Mouse (Mus musculus) heart, embryonic 13.5 days (tissue): Measurements from ENCODE around the gene Malrd1. TPM values are rescaled to one million over a fixed set of nuclear protein-coding genes. Genes with fewer than 3 reads are reported as not detected.

ENCODE experiments used
- ATAC-seq: fragments of 200-750 bp; cut with Nextera tagmentation; 2 replicates; pipeline ENCODE4 v1.8.0; 2017; ENCODE audit warnings: moderate TSS enrichment; ENCODE audit not compliant: insufficient number of reproducible peaks, low FRiP score, low TSS enrichment; ENCODE audit errors: extremely low read depth
- H3K27ac ChIP-seq: fragments of 300-500 bp; sonication (generic); replicated peaks from 2 replicates; pipeline ENCODE4 v1.5.1; 2015; ENCODE audit warnings: moderate library complexity, mild to moderate bottlenecking, inconsistent platforms
- H3K27me3 ChIP-seq: fragments of 300-500 bp; sonication (generic); replicated peaks from 2 replicates; pipeline ENCODE4 v1.6.1; 2015; ENCODE audit warnings: mild to moderate bottlenecking, inconsistent platforms
- H3K36me3 ChIP-seq: fragments of 300-500 bp; sonication (generic); 2 replicates; pipeline ENCODE4 v1.6.1; 2015; ENCODE audit warnings: mild to moderate bottlenecking, inconsistent platforms
- H3K4me1 ChIP-seq: fragments of 300-500 bp; sonication (generic); 2 replicates; pipeline ENCODE4 v1.6.1; 2015; ENCODE audit warnings: inconsistent platforms
- H3K4me2 ChIP-seq: fragments of 300-500 bp; sonication (generic); 2 replicates; pipeline ENCODE4 v1.6.1; 2015; ENCODE audit warnings: inconsistent platforms, mild to moderate bottlenecking, moderate library complexity
- H3K4me3 ChIP-seq: fragments of 300-500 bp; sonication (generic); 2 replicates; pipeline ENCODE4 v1.5.1; 2015; ENCODE audit warnings: moderate library complexity, mild to moderate bottlenecking, inconsistent platforms
- H3K9ac ChIP-seq: fragments of 300-500 bp; sonication (generic); 2 replicates; pipeline ENCODE4 v1.6.1; 2015; ENCODE audit warnings: inconsistent platforms, mild to moderate bottlenecking, moderate library complexity
- H3K9me3 ChIP-seq: fragments of 300-500 bp; sonication (generic); 2 replicates; pipeline ENCODE4 v1.6.1; 2016; ENCODE audit warnings: inconsistent platforms
- WGBS: fragments of 180-500 bp; shearing (Covaris S2); methylation state at CpG from one replicate; pipeline ENCODE4 v1.1.7; 2015; ENCODE audit warnings: mixed read lengths; 5-methylcytosine and 5-hydroxymethylcytosine counted together
- polyA plus RNA-seq: library from polyadenylated mRNA; unstranded; fragments of >200 nt; fragmentation: Nextera tagmentation; extraction: Ambion mirVana; gene quantifications from 2 replicates; pipeline ENCODE4 v1.2.1, GENCODE M21; 2015

Malrd1 gene
- polyA plus RNA-seq, 1 experiment from 2014 or later: not detected

DNA sequence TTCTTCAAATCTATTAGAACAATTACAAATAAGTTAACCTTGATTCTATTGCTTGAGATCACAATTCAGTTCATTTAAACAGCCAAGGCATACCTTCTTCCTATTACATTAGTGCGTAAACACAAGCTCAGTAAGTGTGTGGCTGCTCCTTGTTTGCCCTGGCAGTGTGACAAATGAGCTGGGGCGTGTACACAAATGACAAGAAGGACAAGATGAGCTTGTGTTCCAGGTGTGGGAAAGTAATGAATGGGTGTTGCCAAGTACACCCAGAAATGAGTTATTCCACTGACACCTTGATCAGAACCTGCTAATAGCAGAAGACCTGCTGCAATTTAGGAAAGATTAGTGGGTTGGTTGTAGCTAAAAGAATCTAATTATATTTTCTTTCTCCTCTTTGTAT is 683.7 kb downstream of the Malrd1 start:
- no peaks in the 10 kb centered on the region for H3K9me3 ChIP-seq
- no peak for ATAC-seq
- WGBS: 67% methylated on average over 2 of the region's 2 CpGs
- H3K9ac ChIP-seq: no peak overlapping the region
- H3K4me2 ChIP-seq: no peak overlapping the region
- H3K27ac ChIP-seq: no peak overlapping the region
- no peaks in the 10 kb centered on the region for H3K27me3 ChIP-seq
- no peaks in the 10 kb centered on the region for H3K4me1 ChIP-seq
- no peaks in the 10 kb centered on the region for H3K36me3 ChIP-seq
- no peak overlapping the region for H3K4me3 ChIP-seq

DNA sequence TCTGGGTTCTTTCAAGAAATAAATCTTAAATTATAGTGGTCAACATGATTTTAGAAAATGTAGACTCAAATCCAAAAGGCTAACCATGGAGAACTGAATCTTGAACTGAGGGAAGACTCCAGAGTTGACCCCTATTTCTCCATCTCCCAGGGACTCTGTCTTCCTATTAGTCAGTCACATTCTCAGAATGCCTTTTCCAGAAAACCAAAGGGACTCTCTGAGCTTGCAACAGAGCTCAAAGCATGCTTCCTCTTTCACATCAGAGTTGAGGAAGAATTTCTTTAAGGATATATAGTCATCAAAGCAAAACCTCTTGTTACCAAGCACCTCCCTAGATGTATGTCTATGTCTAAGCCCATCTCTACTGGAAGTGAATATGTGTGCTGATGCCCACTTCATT is 686.5 kb downstream of the Malrd1 start:
- Histone ChIP-seq H3K9ac (no peak overlapping the region), H3K9me3 (no peaks in the 10 kb centered on the region), H3K4me3 (no peak overlapping the region), H3K36me3 (no peaks in the 10 kb centered on the region), H3K4me1 (no peaks in the 10 kb centered on the region), H3K27me3 (no peaks in the 10 kb centered on the region), H3K4me2 (no peak overlapping the region), H3K27ac (no peak overlapping the region)
- ATAC-seq: no peak

DNA sequence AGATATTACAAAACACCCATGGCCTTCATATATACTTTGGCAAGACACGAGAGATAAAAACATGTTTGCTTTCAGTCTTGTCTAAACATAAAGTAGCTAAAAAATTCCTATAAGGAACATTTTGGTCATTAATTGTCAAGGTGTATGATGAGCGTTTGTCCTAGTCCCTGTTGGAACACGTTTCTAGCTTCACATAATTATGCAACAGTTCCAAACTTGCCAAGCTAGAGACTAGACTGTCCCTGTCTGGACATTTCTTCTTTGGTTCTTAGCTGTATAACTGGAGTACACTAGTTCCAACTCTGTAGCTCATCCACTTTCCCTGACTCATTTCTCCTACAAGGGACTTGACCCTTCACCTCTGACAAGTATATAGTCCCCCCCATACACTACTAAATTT is 687.8 kb downstream of the Malrd1 start:
- H3K4me1 ChIP-seq: no peaks in the 10 kb centered on the region
- H3K4me2 ChIP-seq: no peak overlapping the region
- no peaks in the 10 kb centered on the region for H3K9me3 ChIP-seq
- H3K4me3 ChIP-seq: no peak overlapping the region
- no peak overlapping the region for H3K27ac ChIP-seq
- H3K27me3 ChIP-seq: no peaks in the 10 kb centered on the region
- H3K36me3 ChIP-seq: no peaks in the 10 kb centered on the region
- no peak for ATAC-seq
- no peak overlapping the region for H3K9ac ChIP-seq
- WGBS: 76% methylated on average over 3 of the region's 3 CpGs

DNA sequence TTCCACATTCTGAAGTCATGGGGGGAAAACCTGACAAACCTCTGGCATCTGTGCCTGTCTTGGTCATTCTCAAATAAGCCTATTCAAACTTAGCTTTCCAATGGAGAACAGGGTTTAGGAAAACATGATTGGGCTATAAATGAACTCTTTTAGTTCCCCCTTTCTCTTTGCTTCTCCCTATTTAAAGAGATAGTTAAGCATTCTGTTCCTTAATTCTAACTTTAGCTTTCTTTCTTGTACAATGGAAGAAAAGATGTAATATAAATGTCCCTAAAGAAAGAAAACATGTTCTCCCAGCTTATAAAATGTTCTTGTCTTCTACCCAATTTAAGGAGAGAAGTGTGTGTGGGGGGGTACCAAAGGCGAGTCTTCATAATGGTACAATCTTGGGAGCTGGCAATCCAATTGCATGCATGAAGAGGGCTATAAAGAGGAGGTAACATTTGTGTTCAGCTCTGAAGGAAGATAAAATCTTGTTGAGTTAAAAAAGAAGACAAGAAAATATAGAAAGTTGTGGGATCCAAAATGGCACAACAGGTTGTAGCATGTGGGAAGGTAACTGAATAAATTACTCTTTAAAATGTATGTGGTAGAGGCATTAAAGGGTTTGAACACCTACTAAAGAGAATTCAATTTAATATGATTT is 702.0 kb downstream of the Malrd1 start:
- WGBS: 77% methylated on average over 1 of the region's 1 CpGs
- Histone ChIP-seq H3K4me3 (no peak overlapping the region), H3K4me1 (no peaks in the 10 kb centered on the region), H3K27ac (no peak overlapping the region), H3K27me3 (no peaks in the 10 kb centered on the region), H3K9me3 (no peaks in the 10 kb centered on the region), H3K36me3 (no peaks in the 10 kb centered on the region), H3K4me2 (no peak overlapping the region), H3K9ac (no peak overlapping the region)
- no peak for ATAC-seq

DNA sequence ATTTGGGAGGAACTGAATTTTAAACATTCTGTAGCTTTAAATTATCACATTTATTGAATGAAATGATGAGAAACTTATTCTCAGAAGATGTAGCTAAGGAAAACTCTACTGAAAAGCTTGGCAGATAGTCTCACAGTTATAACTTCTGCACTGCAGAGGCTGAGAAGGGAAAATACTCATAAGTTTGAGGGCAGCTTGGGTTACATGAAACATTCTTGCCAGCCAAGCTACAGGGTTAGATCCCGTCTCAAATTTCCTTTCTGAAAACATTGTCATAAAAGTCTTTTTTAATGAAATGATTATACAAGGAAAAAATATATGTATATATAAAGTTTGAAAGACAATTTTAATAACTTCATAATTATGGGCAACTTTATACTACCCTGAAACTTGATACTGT is 714.6 kb downstream of the Malrd1 start:
- no peak for ATAC-seq
- no peak overlapping the region for H3K4me3 ChIP-seq
- no peaks in the 10 kb centered on the region for H3K9me3 ChIP-seq
- H3K27me3 ChIP-seq: no peaks in the 10 kb centered on the region
- H3K4me1 ChIP-seq: no peaks in the 10 kb centered on the region
- 78% methylated on average over 1 of the region's 1 CpGs for WGBS
- H3K9ac ChIP-seq: no peak overlapping the region
- H3K4me2 ChIP-seq: no peak overlapping the region
- H3K36me3 ChIP-seq: no peaks in the 10 kb centered on the region
- no peak overlapping the region for H3K27ac ChIP-seq

DNA sequence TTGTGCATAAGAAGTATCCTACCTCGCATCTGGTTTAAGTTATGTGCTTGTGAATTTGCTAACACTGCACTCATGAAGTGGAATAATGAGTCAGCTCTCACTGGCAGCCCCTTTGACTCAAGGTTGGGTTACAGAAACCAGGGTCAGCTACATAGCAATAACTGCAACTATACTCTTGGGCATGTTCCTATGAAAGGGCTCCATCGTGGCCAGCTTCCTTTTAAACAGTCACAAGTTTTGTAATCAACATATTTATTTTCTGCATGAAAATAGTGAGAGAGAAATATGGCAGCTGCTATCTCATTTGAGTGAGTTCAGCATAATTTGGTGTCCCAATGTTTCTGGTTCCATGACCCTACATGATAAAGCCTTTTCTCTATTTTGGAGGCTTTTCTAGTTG is 716.8 kb downstream of the Malrd1 start:
- Histone ChIP-seq H3K4me3 (no peak overlapping the region), H3K27me3 (no peaks in the 10 kb centered on the region), H3K36me3 (no peaks in the 10 kb centered on the region), H3K9ac (no peak overlapping the region), H3K4me1 (no peaks in the 10 kb centered on the region), H3K27ac (no peak overlapping the region), H3K9me3 (no peaks in the 10 kb centered on the region), H3K4me2 (no peak overlapping the region)
- 72% methylated on average over 2 of the region's 2 CpGs for WGBS
- ATAC-seq: no peak

DNA sequence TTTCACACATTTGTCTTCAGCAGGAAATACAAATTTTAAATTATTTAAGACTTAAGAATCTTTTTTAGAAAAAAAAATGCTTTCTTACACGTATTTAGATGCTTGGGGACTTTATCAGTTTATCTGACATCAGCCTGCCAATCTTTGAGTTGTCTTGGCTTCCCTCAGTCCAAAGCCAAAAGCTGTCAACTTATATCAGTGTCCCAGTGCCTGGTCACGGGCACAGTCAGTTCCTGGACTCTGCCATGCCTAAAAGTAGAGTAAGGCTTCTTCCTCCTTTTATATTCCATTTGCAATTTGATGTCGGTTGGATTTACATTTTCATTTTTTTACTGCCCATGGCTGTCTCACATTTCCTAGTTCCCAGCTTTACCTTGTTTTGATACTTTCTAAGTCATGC is 722.6 kb downstream of the Malrd1 start:
- Histone ChIP-seq H3K9ac (no peak overlapping the region), H3K4me3 (no peak overlapping the region), H3K9me3 (no peaks in the 10 kb centered on the region), H3K27ac (no peak overlapping the region), H3K27me3 (no peaks in the 10 kb centered on the region), H3K4me1 (no peaks in the 10 kb centered on the region), H3K4me2 (no peak overlapping the region), H3K36me3 (no peaks in the 10 kb centered on the region)
- no peak for ATAC-seq
- WGBS: 57% methylated on average over 3 of the region's 3 CpGs

DNA sequence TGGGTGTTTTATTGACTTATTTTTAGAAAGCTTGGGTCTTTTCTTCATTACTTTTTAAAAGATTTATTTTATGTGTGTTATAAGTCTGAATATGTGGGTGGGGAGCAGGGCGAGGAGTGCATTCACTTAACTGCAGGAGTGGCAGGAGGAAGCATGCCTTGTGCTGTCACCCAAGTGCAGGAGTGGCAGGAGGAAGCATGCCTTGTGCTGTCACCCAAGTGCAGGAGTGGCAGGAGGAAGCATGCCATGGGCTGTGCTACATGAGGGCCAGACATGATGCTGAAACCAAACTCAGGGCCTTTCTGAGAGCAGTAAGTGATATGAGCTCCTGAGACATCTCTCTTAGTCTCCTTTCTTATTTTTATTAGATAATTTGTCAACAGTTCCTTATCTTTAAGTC is 726.0 kb downstream of the Malrd1 start:
- Histone ChIP-seq H3K9me3 (no peaks in the 10 kb centered on the region), H3K4me3 (no peak overlapping the region), H3K36me3 (no peaks in the 10 kb centered on the region), H3K4me2 (no peak overlapping the region), H3K27ac (no peak overlapping the region), H3K27me3 (no peaks in the 10 kb centered on the region), H3K4me1 (no peaks in the 10 kb centered on the region), H3K9ac (no peak overlapping the region)
- ATAC-seq: no peak
- 68% methylated on average over 1 of the region's 1 CpGs for WGBS
